Mouse (Mus musculus) bone marrow, adult 2 months (tissue): ENCODE results near the gene Gpr157. TPM values are rescaled to one million over a fixed set of nuclear protein-coding genes. Genes with fewer than 3 reads are reported as not detected.
A peak's percentile ranks its signal among the peaks of the same experiment; 100 is the strongest.

Experiments
- H3K27ac ChIP-seq: fragments of 200-500 bp; 2 replicates; pipeline ENCODE4 v1.5.1; 2012; ENCODE audit warnings: low read depth, mild to moderate bottlenecking, control low read depth, inconsistent platforms, low read length; ENCODE audit not compliant: control insufficient read depth, poor library complexity, insufficient read depth
- H3K4me1 ChIP-seq: fragments of 200-500 bp; 2 replicates; pipeline ENCODE4 v1.6.1; 2011; ENCODE audit warnings: low read length; ENCODE audit not compliant: control insufficient read depth, insufficient read depth
- H3K4me3 ChIP-seq: fragments of 200-500 bp; replicated peaks from 2 replicates; pipeline ENCODE3; 2011; ENCODE audit warnings: mild to moderate bottlenecking, low read depth, low read length, control low read depth; ENCODE audit not compliant: control insufficient read depth
- CTCF ChIP-seq: fragments of 200-500 bp; IDR thresholded peaks from 2 replicates; pipeline ENCODE4 v1.5.1; 2011; ENCODE audit warnings: low read length, control low read depth; ENCODE audit not compliant: control insufficient read depth, insufficient read depth
- POLR2A ChIP-seq: fragments of 200-500 bp; IDR thresholded peaks from 2 replicates; pipeline ENCODE4 v1.6.1; 2011; ENCODE audit warnings: low read depth, mild to moderate bottlenecking, control low read depth, low read length, borderline replicate concordance; ENCODE audit not compliant: control insufficient read depth
- WGBS: fragments of 180-500 bp; shearing (Covaris S2); methylation state at CpG from one replicate; pipeline ENCODE4 v1.1.7; 2018; 5-methylcytosine and 5-hydroxymethylcytosine counted together
- polyA plus RNA-seq: library from polyadenylated mRNA; stranded (reverse); fragments of >200 nt; gene quantifications from 2 replicates; pipeline ENCODE4 v1.2.4, GENCODE M21; 2011; ENCODE audit warnings: low replicate concordance; ENCODE audit not compliant: missing spikeins, insufficient read depth, insufficient read length

Gpr157 gene
- polyA plus RNA-seq, 1 experiment = 1.6 TPM

GRCm38 (mm10) chr4:150078646-150079045 is 8.5 kb upstream of the Gpr157 start:
- TF ChIP-seq POLR2A (no peak), CTCF (no peak)
- Histone ChIP-seq H3K4me3 (no peak overlapping the region), H3K4me1 (peaks cover 2% of the 10 kb centered on the region), H3K27ac (no peak overlapping the region)
- 23% methylated on average over 2 of the region's 2 CpGs for WGBS

GRCm38 (mm10) chr4:150079244-150079643 is 7.9 kb upstream of the Gpr157 start:
- TF ChIP-seq POLR2A = no peak
- no peak for TF ChIP-seq CTCF
- H3K27ac ChIP-seq = no peak overlapping the region
- H3K4me3 ChIP-seq = no peak overlapping the region
- H3K4me1 ChIP-seq = peaks cover 2% of the 10 kb centered on the region
- WGBS = 76% methylated on average over 7 of the region's 7 CpGs

GRCm38 (mm10) chr4:150080330-150080967 is 6.7 kb upstream of the Gpr157 start:
- TF ChIP-seq CTCF (no peak), POLR2A (no peak)
- H3K4me1 ChIP-seq = peaks cover 2% of the 10 kb centered on the region
- 66% methylated on average over 11 of the region's 11 CpGs for WGBS
- H3K4me3 ChIP-seq = no peak overlapping the region
- no peak overlapping the region for H3K27ac ChIP-seq

GRCm38 (mm10) chr4:150085366-150085765 is 1.8 kb upstream of the Gpr157 start:
- no peak for TF ChIP-seq POLR2A
- TF ChIP-seq CTCF = peak; percentile 35; the same call in 1 of the 2 replicates
- no peak overlapping the region for H3K27ac ChIP-seq
- H3K4me1 ChIP-seq = peaks cover 3% of the 10 kb centered on the region; the same call in 1 of the 2 replicates
- 80% methylated on average over 4 of the region's 4 CpGs for WGBS
- H3K4me3 ChIP-seq = no peak overlapping the region

GRCm38 (mm10) chr4:150086841-150087160 is 364 bp upstream of the Gpr157 start:
- Histone ChIP-seq H3K4me3 (peak overlapping the region; percentile 8), H3K4me1 (peaks cover 3% of the 10 kb centered on the region; the same call in 1 of the 2 replicates), H3K27ac (peak overlapping the region; percentile 56)
- TF ChIP-seq CTCF (no peak), POLR2A (no peak)
- WGBS = 1% methylated on average over 7 of the region's 7 CpGs

GRCm38 (mm10) chr4:150087890-150088530 is 845 bp downstream of the Gpr157 start:
- TF ChIP-seq POLR2A (no peak), CTCF (no peak)
- H3K27ac ChIP-seq = peak overlapping the region; percentile 95
- H3K4me3 ChIP-seq = peak overlapping the region; percentile 81
- 8% methylated on average over 29 of the region's 29 CpGs for WGBS
- peaks cover 3% of the 10 kb centered on the region; the same call in 1 of the 2 replicates for H3K4me1 ChIP-seq

GRCm38 (mm10) chr4:150089121-150089520 is 2.0 kb downstream of the Gpr157 start:
- no peak for TF ChIP-seq POLR2A
- no peak for TF ChIP-seq CTCF
- no peak overlapping the region for H3K4me3 ChIP-seq
- 21% methylated on average over 10 of the region's 10 CpGs for WGBS
- peaks cover 3% of the 10 kb centered on the region; the same call in 1 of the 2 replicates for H3K4me1 ChIP-seq
- no peak overlapping the region for H3K27ac ChIP-seq

- TF ChIP-seq POLR2A (no peak), CTCF (peak; percentile 66; the same call in 1 of the 2 replicates)
- Histone ChIP-seq H3K4me3 (no peak overlapping the region), H3K4me1 (peaks cover 1% of the 10 kb centered on the region; the same call in 1 of the 2 replicates), H3K27ac (no peak overlapping the region)
- 81% methylated on average over 18 of the region's 18 CpGs for WGBS
These were observed 4.9 kb downstream of the Gpr157 start for GRCm38 (mm10) chr4:150091887-150092582.
